Mouse (Mus musculus) macrophage (primary cell): ENCODE data around the gene Zfhx3. TPM values are rescaled to one million over a fixed set of nuclear protein-coding genes. Genes with fewer than 3 reads are reported as not detected.
A peak's percentile ranks its signal among the peaks of the same experiment; 100 is the strongest.

Source experiments
- H3K27ac ChIP-seq: fragments of 350-480 bp; formaldehyde crosslinking; 2 replicates; pipeline ENCODE4 v1.9.0; 2021
- H3K36me3 ChIP-seq: fragments of 350-480 bp; formaldehyde crosslinking; 2 replicates; pipeline ENCODE4 v1.9.0; 2021; ENCODE audit errors: inconsistent target
- H3K4me3 ChIP-seq: fragments of 350-480 bp; formaldehyde crosslinking; 2 replicates; pipeline ENCODE4 v1.9.0; 2021; ENCODE audit errors: inconsistent target
- H3K79me2 ChIP-seq: fragments of 350-480 bp; formaldehyde crosslinking; 2 replicates; pipeline ENCODE4 v1.9.0; 2021; ENCODE audit errors: inconsistent target
- WGBS: methylation state at CpG from one replicate; pipeline ENCODE4 v1.1.7; 2026; ENCODE audit warnings: inconsistent platforms; ENCODE audit not compliant: missing documents; 5-methylcytosine and 5-hydroxymethylcytosine counted together
- polyA plus RNA-seq: library from polyadenylated mRNA; stranded (reverse); fragments of 250-400 nt; gene quantifications from 3 replicates; pipeline ENCODE4 v1.2.4, GENCODE M21; 2018; ENCODE audit warnings: inconsistent platforms

Zfhx3 gene
- polyA plus RNA-seq, 1 experiment from 2014 or later = 5.3 TPM

- Histone ChIP-seq H3K4me3 (no peak overlapping the region), H3K36me3 (no peaks in the 10 kb centered on the region), H3K79me2 (no peaks in the 10 kb centered on the region), H3K27ac (no peak overlapping the region)
- WGBS = 96% methylated on average over 4 of the region's 4 CpGs
Measured at GRCm38 (mm10) chr8:108584662-108584978, 642.2 kb downstream of the Zfhx3 start.

- 92% methylated on average over 6 of the region's 7 CpGs for WGBS
- no peak overlapping the region for H3K4me3 ChIP-seq
- no peaks in the 10 kb centered on the region for H3K79me2 ChIP-seq
- H3K36me3 ChIP-seq = no peaks in the 10 kb centered on the region
- H3K27ac ChIP-seq = no peak overlapping the region
Measured at GRCm38 (mm10) chr8:108591037-108591436, 648.6 kb downstream of the Zfhx3 start.

GRCm38 (mm10) chr8:108592028-108592724, 649.7 kb downstream of the Zfhx3 start:
- WGBS = 83% methylated on average over 11 of the region's 11 CpGs
- Histone ChIP-seq H3K36me3 (no peaks in the 10 kb centered on the region), H3K4me3 (no peak overlapping the region), H3K79me2 (no peaks in the 10 kb centered on the region), H3K27ac (no peak overlapping the region)

GRCm38 (mm10) chr8:108592990-108593589, 650.6 kb downstream of the Zfhx3 start:
- Histone ChIP-seq H3K36me3 (no peaks in the 10 kb centered on the region), H3K4me3 (no peak overlapping the region), H3K79me2 (no peaks in the 10 kb centered on the region), H3K27ac (no peak overlapping the region)
- 98% methylated on average over 13 of the region's 13 CpGs for WGBS

- no peak overlapping the region for H3K27ac ChIP-seq
- 93% methylated on average over 5 of the region's 9 CpGs for WGBS
Measured at GRCm38 (mm10) chr8:108593891-108594290, 651.4 kb downstream of the Zfhx3 start.

GRCm38 (mm10) chr8:108594361-108595060, 652.1 kb downstream of the Zfhx3 start:
- H3K27ac ChIP-seq = no peak overlapping the region
- no peak overlapping the region for H3K4me3 ChIP-seq
- no peaks in the 10 kb centered on the region for H3K36me3 ChIP-seq
- H3K79me2 ChIP-seq = no peaks in the 10 kb centered on the region
- WGBS = 95% methylated on average over 9 of the region's 9 CpGs

More at GRCm38 (mm10) chr8:108593891-108594290, 651.4 kb downstream of the Zfhx3 start:
- H3K4me3 ChIP-seq = no peak overlapping the region
- no peaks in the 10 kb centered on the region for H3K36me3 ChIP-seq
- H3K79me2 ChIP-seq = no peaks in the 10 kb centered on the region

GRCm38 (mm10) chr8:108595061-108595419, 652.6 kb downstream of the Zfhx3 start:
- H3K36me3 ChIP-seq = no peaks in the 10 kb centered on the region
- no peak overlapping the region for H3K4me3 ChIP-seq
- no peak overlapping the region for H3K27ac ChIP-seq
- H3K79me2 ChIP-seq = no peaks in the 10 kb centered on the region
- 70% methylated on average over 9 of the region's 9 CpGs for WGBS

- no peak overlapping the region for H3K4me3 ChIP-seq
- H3K79me2 ChIP-seq = no peaks in the 10 kb centered on the region
- WGBS = 74% methylated on average over 18 of the region's 19 CpGs
- H3K27ac ChIP-seq = no peak overlapping the region
- no peaks in the 10 kb centered on the region for H3K36me3 ChIP-seq
Measured at GRCm38 (mm10) chr8:108595721-108596495, 653.5 kb downstream of the Zfhx3 start.

GRCm38 (mm10) chr8:108599003-108599402, 656.6 kb downstream of the Zfhx3 start:
- H3K27ac ChIP-seq = no peak overlapping the region
- H3K79me2 ChIP-seq = no peaks in the 10 kb centered on the region
- no peak overlapping the region for H3K4me3 ChIP-seq
- WGBS = 94% methylated on average over 7 of the region's 8 CpGs
- no peaks in the 10 kb centered on the region for H3K36me3 ChIP-seq

GRCm38 (mm10) chr8:108599558-108599957, 657.1 kb downstream of the Zfhx3 start:
- H3K36me3 ChIP-seq = no peaks in the 10 kb centered on the region
- no peak overlapping the region for H3K27ac ChIP-seq
- H3K79me2 ChIP-seq = no peaks in the 10 kb centered on the region
- 23% methylated on average over 6 of the region's 6 CpGs for WGBS
- H3K4me3 ChIP-seq = no peak overlapping the region

GRCm38 (mm10) chr8:108608678-108609077, 666.2 kb downstream of the Zfhx3 start:
- H3K4me3 ChIP-seq = no peak overlapping the region
- H3K36me3 ChIP-seq = no peaks in the 10 kb centered on the region
- no peak overlapping the region for H3K27ac ChIP-seq
- H3K79me2 ChIP-seq = no peaks in the 10 kb centered on the region
- 82% methylated on average over 5 of the region's 5 CpGs for WGBS

- no peak overlapping the region for H3K4me3 ChIP-seq
- no peaks in the 10 kb centered on the region for H3K79me2 ChIP-seq
- no peaks in the 10 kb centered on the region for H3K36me3 ChIP-seq
- H3K27ac ChIP-seq = no peak overlapping the region
- WGBS = 85% methylated on average over 5 of the region's 5 CpGs
Measured at GRCm38 (mm10) chr8:108609114-108609513, 666.7 kb downstream of the Zfhx3 start.

- Histone ChIP-seq H3K79me2 (no peaks in the 10 kb centered on the region), H3K27ac (no peak overlapping the region), H3K4me3 (no peak overlapping the region), H3K36me3 (no peaks in the 10 kb centered on the region)
- WGBS = 81% methylated on average over 9 of the region's 9 CpGs
Measured at GRCm38 (mm10) chr8:108611141-108611674, 668.8 kb downstream of the Zfhx3 start.

GRCm38 (mm10) chr8:108611792-108612413, 669.5 kb downstream of the Zfhx3 start:
- WGBS = under 1% methylated on average over 11 of the region's 11 CpGs
- Histone ChIP-seq H3K4me3 (no peak overlapping the region), H3K79me2 (no peaks in the 10 kb centered on the region), H3K36me3 (no peaks in the 10 kb centered on the region), H3K27ac (peak overlapping the region; percentile 17; the same call in 1 of the 2 replicates)
